Mouse (Mus musculus) thymus, adult 2 months (tissue): ENCODE data around the gene Ppara.

Experiments
- CTCF ChIP-seq: fragments of 200-500 bp; IDR thresholded peaks from 2 replicates; pipeline ENCODE4 v1.5.1; 2012; ENCODE audit warnings: mild to moderate bottlenecking, control low read depth, low read length, moderate library complexity, borderline replicate concordance; ENCODE audit not compliant: control insufficient read depth, poor library complexity, insufficient read depth; ENCODE audit errors: extremely low read depth
- POLR2A ChIP-seq: fragments of 200-500 bp; IDR thresholded peaks from 2 replicates; pipeline ENCODE4 v1.6.1; 2012; ENCODE audit warnings: mild to moderate bottlenecking, low read length, control low read depth, moderate library complexity; ENCODE audit not compliant: control insufficient read depth, poor library complexity, insufficient read depth; ENCODE audit errors: extremely low read depth

DNA sequence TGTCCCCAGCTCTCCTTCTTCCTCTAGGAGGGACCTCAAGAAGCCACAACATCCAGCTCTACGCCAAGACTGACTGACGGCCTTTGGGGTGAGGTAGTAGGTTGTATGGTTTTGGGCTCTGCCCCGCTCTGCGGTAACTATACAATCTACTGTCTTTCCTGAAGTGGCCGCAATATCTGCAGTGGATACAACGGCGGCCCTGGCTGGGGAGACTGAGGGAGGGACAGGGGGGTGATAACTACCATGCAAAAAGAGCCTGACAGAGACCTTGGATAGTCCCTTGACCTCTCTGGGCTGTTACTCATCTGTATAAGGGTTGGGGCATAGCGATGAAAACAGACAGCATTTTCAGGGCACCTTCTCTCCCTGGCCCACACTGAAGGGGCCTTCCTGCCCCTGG lies 28.3 kb upstream of the Ppara start:
- TF ChIP-seq POLR2A (no peak), CTCF (no peak)
